Mouse (Mus musculus): ENCODE data around the gene Selenbp1. TPM values are rescaled to one million over a fixed set of nuclear protein-coding genes. Genes with fewer than 3 reads are reported as not detected.
"Not testable (repeated sequence)": the region's sequence is repeated elsewhere in the genome, so short reads cannot be mapped to it uniquely, and the experiment has no call there.

Selenbp1 gene
- polyA plus RNA-seq, 1 experiment: 14.7 TPM

DNA sequence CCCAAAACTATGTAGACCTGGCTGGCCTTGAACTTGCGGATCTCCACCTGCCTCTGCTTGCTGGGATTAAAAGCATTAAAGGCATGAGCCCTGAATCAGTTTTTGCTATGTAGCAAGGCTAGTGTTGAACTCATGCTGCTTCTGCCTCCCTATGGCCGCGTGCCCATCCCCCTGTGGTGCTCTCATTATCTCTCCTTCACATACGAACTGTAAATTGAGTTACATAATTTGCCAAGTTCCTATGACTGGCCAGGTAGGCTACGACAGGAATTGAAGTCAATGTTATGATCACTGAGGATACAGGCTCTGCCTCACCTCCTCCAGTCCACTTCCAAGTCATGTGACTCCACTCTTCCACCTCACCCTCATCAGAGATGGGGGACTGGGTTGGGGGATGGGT, 3.3 kb downstream of the Selenbp1 start:
- not testable (repeated sequence) for H3K27me3 ChIP-seq (replicated peaks); H3K9me3 ChIP-seq; H3K4me3 ChIP-seq (replicated peaks)
- H3K4me1 ChIP-seq: peaks cover 30% of the 10 kb centered on the region
- peaks cover 11% of the 10 kb centered on the region for H3K36me3 ChIP-seq (replicated peaks; ENCODE audit: low read length)

DNA sequence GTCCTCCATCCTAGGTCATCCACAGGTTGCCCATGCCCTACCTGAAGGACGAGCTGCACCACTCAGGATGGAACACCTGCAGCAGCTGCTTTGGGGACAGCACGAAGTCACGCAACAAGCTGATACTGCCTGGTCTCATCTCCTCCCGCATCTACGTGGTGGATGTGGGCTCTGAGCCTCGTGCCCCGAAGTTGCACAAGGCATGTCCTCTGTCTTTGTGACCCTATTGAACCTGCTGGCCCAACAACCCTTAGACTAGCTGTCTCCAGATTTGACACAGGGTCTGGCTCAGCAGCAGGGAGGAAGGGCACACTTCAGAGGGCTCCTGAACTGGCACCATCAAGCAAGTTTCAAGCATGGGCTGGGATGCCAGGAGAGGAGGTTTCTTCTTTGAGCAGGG, 4.3 kb downstream of the Selenbp1 start:
- H3K27me3 ChIP-seq (replicated peaks); H3K4me3 ChIP-seq (replicated peaks); H3K9me3 ChIP-seq: not testable (repeated sequence)
- Histone ChIP-seq H3K36me3 (replicated peaks; ENCODE audit: low read length) (peaks cover 11% of the 10 kb centered on the region), H3K4me1 (peaks cover 29% of the 10 kb centered on the region)

DNA sequence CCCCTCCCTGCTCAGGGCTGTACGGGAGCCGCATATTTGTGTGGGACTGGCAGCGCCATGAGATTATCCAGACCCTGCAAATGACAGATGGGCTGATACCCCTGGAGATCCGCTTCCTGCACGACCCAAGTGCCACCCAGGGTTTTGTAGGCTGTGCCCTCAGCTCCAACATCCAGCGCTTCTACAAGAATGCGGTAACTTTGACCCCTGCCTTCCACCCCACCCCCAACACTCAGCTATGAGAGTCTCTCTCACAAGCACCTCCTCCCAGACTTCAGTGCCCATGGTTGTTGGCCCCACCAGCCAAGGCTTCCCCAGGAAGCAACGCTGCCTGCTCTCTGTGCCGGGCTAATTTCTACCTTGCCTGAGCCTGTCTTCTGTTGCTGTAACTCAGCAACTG, 7.2 kb downstream of the Selenbp1 start:
- H3K4me1 ChIP-seq: peaks cover 29% of the 10 kb centered on the region
- not testable (repeated sequence) for H3K4me3 ChIP-seq (replicated peaks); H3K27me3 ChIP-seq (replicated peaks)

GRCm38 (mm10) chr3:94942211-94942967, 9.5 kb downstream of the Selenbp1 start:
- H3K36me3 ChIP-seq (replicated peaks; ENCODE audit: low read length): peaks cover 11% of the 10 kb centered on the region
- H3K9me3 ChIP-seq; H3K4me3 ChIP-seq (replicated peaks); H3K27me3 ChIP-seq (replicated peaks): not testable (repeated sequence)
- peaks cover 21% of the 10 kb centered on the region for H3K4me1 ChIP-seq

More for the DNA sequence above, 7.2 kb downstream of the Selenbp1 start:
- H3K36me3 ChIP-seq (replicated peaks; ENCODE audit: low read length): peaks cover 11% of the 10 kb centered on the region
- H3K9me3 ChIP-seq: not testable (repeated sequence)

DNA sequence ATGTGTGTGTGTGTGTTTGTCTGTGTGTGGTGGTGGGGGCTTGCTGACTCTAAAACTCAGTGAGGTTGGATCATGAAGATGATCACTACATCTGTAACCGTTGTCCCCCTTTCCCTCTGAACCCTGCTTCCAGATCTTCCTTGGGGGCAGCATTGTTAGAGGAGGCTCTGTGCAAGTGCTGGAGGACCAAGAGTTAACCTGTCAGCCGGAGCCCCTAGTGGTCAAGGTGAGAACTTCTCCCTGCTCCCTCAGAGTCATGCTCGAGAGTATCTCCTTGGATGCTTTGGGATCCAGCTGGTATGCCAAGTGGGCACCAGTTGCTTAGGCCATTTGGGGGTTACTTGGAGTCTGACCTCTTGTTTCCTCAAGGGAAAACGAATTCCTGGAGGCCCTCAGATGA, 10.8 kb downstream of the Selenbp1 start:
- not testable (repeated sequence) for H3K27me3 ChIP-seq (replicated peaks); H3K4me3 ChIP-seq (replicated peaks); H3K36me3 ChIP-seq (replicated peaks; ENCODE audit: low read length); H3K9me3 ChIP-seq
- peaks cover 25% of the 10 kb centered on the region for H3K4me1 ChIP-seq

GRCm38 (mm10) chr3:94948066-94948614, 15.3 kb downstream of the Selenbp1 start:
- Histone ChIP-seq H3K27me3 (replicated peaks) (no peaks in the 10 kb centered on the region), H3K4me1 (peaks cover 45% of the 10 kb centered on the region), H3K9me3 (0 out of 2 replicates have a peak, but pooled peaks cover 3% of the 10 kb centered on the region), H3K36me3 (replicated peaks; ENCODE audit: low read length) (no peaks in the 10 kb centered on the region), H3K4me3 (replicated peaks) (no peak overlapping the region)
- TF ChIP-seq FLI1 (IDR thresholded peaks at IDR 0.05; ENCODE audit: low read length) (no peak), GATA1 (IDR thresholded peaks at IDR 0.05; ENCODE audit: borderline replicate concordance, low read length) (no peak)

- Histone ChIP-seq H3K27me3 (replicated peaks) (no peaks in the 10 kb centered on the region), H3K4me3 (replicated peaks) (peak overlapping the region; percentile 11)
These were observed 16.8 kb downstream of the Selenbp1 start for GRCm38 (mm10) chr3:94949645-94950044.

GRCm38 (mm10) chr3:94952806-94953205, 19.9 kb downstream of the Selenbp1 start:
- H3K4me1 ChIP-seq: peaks cover 36% of the 10 kb centered on the region
- TF ChIP-seq FLI1 (IDR thresholded peaks at IDR 0.05; ENCODE audit: low read length) (no peak), GATA1 (IDR thresholded peaks at IDR 0.05; ENCODE audit: borderline replicate concordance, low read length) (no peak)
- 0 out of 2 replicates have a peak, but pooled peaks cover 3% of the 10 kb centered on the region for H3K9me3 ChIP-seq
- H3K27me3 ChIP-seq (replicated peaks): no peaks in the 10 kb centered on the region
- peaks cover 27% of the 10 kb centered on the region for H3K36me3 ChIP-seq (replicated peaks; ENCODE audit: low read length)
- no peak overlapping the region for H3K4me3 ChIP-seq (replicated peaks)

More at GRCm38 (mm10) chr3:94949645-94950044, 16.8 kb downstream of the Selenbp1 start:
- H3K4me1 ChIP-seq: peaks cover 37% of the 10 kb centered on the region
- 0 out of 2 replicates have a peak, but pooled peaks cover 3% of the 10 kb centered on the region for H3K9me3 ChIP-seq
- TF ChIP-seq GATA1 (IDR thresholded peaks at IDR 0.05; ENCODE audit: borderline replicate concordance, low read length) (no peak), FLI1 (IDR thresholded peaks at IDR 0.05; ENCODE audit: low read length) (no peak)
- no peaks in the 10 kb centered on the region for H3K36me3 ChIP-seq (replicated peaks; ENCODE audit: low read length)

DNA sequence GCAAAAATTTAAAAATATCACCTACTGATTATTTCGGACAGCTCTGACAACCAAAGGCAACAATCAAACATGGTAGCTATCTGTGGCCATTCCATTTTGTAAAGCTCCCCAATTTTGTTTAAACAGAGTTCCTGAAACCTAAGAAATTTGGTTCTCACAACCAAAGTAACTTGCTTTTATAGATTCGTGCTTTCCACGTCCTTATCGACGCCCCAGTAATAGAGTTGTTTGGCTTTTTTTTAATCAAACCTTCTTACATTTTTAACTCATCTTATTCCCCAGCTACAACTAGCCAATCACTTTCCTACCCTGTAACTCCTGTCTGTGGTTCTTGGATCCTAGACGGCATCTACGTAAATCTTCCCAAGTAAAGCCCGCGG, 20.5 kb downstream of the Selenbp1 start:
- Histone ChIP-seq H3K27me3 (replicated peaks) (no peaks in the 10 kb centered on the region), H3K4me1 (peaks cover 40% of the 10 kb centered on the region)

DNA sequence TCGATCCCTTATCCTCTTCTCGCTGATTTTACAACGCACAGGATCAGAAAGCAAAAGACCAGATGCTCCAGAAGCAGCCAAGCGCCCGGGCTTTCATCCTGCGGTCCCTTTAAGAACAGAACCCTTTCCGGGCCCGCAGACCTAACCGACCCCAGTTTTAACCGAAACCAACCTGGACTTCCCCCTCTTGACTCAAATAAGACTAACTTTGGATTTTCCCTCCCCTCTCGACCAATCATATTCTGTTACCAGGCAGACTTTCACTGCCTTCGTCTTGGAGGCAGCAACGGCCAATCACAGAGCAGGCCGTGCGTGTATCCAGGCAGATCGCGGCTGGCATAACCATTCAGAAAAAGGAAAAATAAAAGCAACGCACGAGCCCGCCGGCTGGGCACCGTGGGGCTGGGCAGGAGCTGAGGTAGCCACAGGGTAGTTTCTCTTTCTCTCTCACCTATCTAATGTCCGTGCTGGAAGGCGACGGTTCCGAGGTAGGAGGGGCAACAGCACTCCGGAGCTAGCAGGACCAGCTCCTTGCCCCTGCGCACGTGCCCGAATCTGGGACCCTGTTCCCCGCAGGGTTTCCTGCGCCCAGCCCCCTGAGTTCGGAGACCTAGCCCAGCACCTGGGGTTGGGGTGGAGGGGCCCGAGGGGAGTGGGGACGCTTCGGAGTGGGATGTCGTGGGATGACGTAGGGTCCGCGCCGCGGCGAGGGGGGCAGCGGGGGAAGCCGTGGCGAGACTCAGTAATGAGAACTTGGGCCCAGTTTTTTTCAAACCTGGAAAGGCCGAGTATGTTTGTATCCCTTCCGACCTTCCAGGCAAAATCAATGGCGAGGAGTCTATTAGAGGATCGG, 21.1 kb downstream of the Selenbp1 start, which contains the start of gene Rfx5:
TSS of gene Rfx5 (plus strand) at position 312 of the 853 bp plus-strand sequence.
- TF ChIP-seq FLI1 (IDR thresholded peaks at IDR 0.05; ENCODE audit: low read length): no peak
- TF ChIP-seq GATA1 (IDR thresholded peaks at IDR 0.05; ENCODE audit: borderline replicate concordance, low read length): no peak
- H3K4me1 ChIP-seq: peaks cover 47% of the 10 kb centered on the region
- 0 out of 2 replicates have a peak, but pooled peaks cover 3% of the 10 kb centered on the region for H3K9me3 ChIP-seq

More for the DNA sequence above, 20.5 kb downstream of the Selenbp1 start:
- Histone ChIP-seq H3K4me3 (replicated peaks) (peak overlapping the region; percentile 95), H3K36me3 (replicated peaks; ENCODE audit: low read length) (peaks cover 33% of the 10 kb centered on the region), H3K9me3 (0 out of 2 replicates have a peak, but pooled peaks cover 3% of the 10 kb centered on the region)
- TF ChIP-seq GATA1 (IDR thresholded peaks at IDR 0.05; ENCODE audit: borderline replicate concordance, low read length) (no peak), FLI1 (IDR thresholded peaks at IDR 0.05; ENCODE audit: low read length) (no peak)

More for the DNA sequence above, 21.1 kb downstream of the Selenbp1 start, which contains the start of gene Rfx5:
- Histone ChIP-seq H3K4me3 (replicated peaks) (peak within 1 kb of the TSS; percentile 95), H3K36me3 (replicated peaks; ENCODE audit: low read length) (peaks cover 39% of the 10 kb centered on the region), H3K27me3 (replicated peaks) (no peaks in the 10 kb centered on the region)

All from megakaryocyte, embryonic 14.5 days (primary cell).